Mouse (Mus musculus) hindbrain, embryonic 10.5 days (tissue): Measurements from ENCODE around the gene Sprtn. TPM values are rescaled to one million over a fixed set of nuclear protein-coding genes. Genes with fewer than 3 reads are reported as not detected.

Experiments
- DNase-seq: peaks from one replicate; pipeline ENCODE4 v3.0.0-alpha.2; 2017; ENCODE audit warnings: low spot score
- H3K27ac ChIP-seq: fragments of 300-500 bp; sonication (generic); 2 replicates; pipeline ENCODE4 v1.5.1; 2016; ENCODE audit warnings: mild to moderate bottlenecking, moderate library complexity
- H3K27me3 ChIP-seq: fragments of 300-500 bp; sonication (generic); 2 replicates; pipeline ENCODE4 v1.6.1; 2016; ENCODE audit warnings: mild to moderate bottlenecking; ENCODE audit not compliant: poor library complexity, insufficient read depth, severe bottlenecking
- H3K36me3 ChIP-seq: fragments of 300-500 bp; sonication (generic); 2 replicates; pipeline ENCODE4 v1.6.1; 2016; ENCODE audit warnings: mild to moderate bottlenecking, moderate library complexity
- H3K4me1 ChIP-seq: fragments of 300-500 bp; sonication (generic); replicated peaks from 2 replicates; pipeline ENCODE4 v1.6.1; 2016; ENCODE audit warnings: mild to moderate bottlenecking
- H3K4me3 ChIP-seq: fragments of 300-500 bp; sonication (generic); 2 replicates; pipeline ENCODE4 v1.5.1; 2016; ENCODE audit warnings: mild to moderate bottlenecking, moderate library complexity
- H3K9me3 ChIP-seq: fragments of 300-500 bp; sonication (generic); 2 replicates; pipeline ENCODE4 v1.6.1; 2016; ENCODE audit warnings: mild to moderate bottlenecking, moderate library complexity
- WGBS: fragments of 180-500 bp; shearing (Covaris S2); methylation state at CpG from one replicate; pipeline ENCODE4 v1.1.7; 2016; 5-methylcytosine and 5-hydroxymethylcytosine counted together
- polyA plus RNA-seq: library from polyadenylated mRNA; unstranded; fragments of >200 nt; fragmentation: Nextera tagmentation; extraction: Ambion mirVana; gene quantifications from 2 replicates; pipeline ENCODE4 v1.2.1, GENCODE M21; 2016

Sprtn gene
- polyA plus RNA-seq, 1 experiment from 2014 or later: 11.0 TPM

DNA sequence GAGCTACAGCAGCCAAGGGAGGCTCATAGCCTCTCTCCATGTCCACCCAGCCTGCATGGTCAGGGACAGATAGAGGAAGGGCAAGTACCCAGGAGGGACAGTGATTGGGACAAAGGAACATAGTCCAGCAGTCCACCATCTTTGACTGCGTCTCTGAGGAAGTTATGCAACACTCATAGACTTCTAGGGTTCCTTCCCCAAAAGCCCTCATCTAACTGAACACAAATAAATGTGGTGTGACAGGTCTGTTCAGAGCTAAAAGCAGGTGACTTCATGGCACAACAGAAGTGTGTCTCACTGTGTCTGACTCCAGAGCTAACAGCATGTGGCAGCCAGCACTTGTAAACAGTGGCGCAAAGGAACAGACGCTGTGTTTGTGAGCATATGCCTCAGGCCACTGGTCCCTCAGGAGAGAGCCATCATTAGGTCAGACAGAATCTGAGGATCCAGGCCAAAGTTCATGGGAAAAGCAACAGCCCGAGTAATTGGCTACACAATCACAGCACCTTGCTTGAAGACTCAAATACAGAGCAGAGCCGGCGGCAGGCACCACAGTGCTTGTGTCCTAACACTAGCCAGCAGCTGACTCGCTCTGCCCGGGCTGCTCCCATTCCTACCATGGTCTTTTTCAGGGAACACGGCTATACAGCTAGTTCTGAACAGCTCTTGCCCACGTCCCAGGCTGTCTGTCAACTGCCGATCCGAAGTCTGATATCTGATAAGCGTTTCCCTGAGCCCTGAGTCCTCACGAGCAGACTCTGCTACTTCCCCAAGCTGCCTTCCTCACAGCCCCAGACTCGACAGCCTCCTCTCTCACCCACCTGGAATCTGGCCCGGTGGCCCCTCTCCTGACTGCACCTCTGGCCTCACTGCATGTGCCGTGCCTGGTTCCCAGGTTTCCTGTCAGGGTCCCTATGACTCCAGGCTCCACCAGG lies 14.5 kb downstream of the Sprtn start:
- 78% methylated on average over 17 of the region's 17 CpGs for WGBS
- H3K36me3 ChIP-seq: peaks cover 91% of the 10 kb centered on the region
- DNase-seq: no peak
- 0 out of 2 replicates have a peak, but pooled peaks cover 4% of the 10 kb centered on the region for H3K9me3 ChIP-seq
- H3K27me3 ChIP-seq: no peaks in the 10 kb centered on the region
- peaks cover 8% of the 10 kb centered on the region; the same call in 1 of the 2 replicates for H3K4me1 ChIP-seq
- no peak overlapping the region for H3K4me3 ChIP-seq
- no peak overlapping the region for H3K27ac ChIP-seq

DNA sequence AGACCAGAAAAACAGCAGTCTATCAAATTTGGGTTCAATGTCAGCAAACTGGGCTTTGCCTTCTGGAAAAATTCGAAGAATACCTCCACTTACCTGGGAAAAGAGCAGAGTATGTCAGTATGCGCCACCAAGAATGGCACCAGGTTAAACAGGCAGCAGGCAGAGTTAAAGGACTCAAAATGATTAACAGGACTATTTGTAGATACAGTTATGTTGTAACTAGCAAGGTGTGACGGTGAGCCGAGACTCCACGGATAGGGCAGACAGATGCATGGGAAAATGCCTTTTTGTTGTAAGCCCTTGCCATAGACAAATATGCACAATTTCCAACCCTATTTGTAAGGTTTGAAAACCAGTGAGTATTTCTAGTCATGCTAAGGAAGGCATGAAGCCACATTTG lies 16.4 kb downstream of the Sprtn start:
- 0 out of 2 replicates have a peak, but pooled peaks cover 4% of the 10 kb centered on the region for H3K9me3 ChIP-seq
- 97% methylated on average over 5 of the region's 5 CpGs for WGBS

GRCm38 (mm10) chr8:124917741-124918484 lies 20.2 kb downstream of the Sprtn start:
- Histone ChIP-seq H3K36me3 (peaks cover 34% of the 10 kb centered on the region), H3K27me3 (no peaks in the 10 kb centered on the region), H3K4me1 (peaks cover 13% of the 10 kb centered on the region), H3K4me3 (no peak overlapping the region), H3K9me3 (0 out of 2 replicates have a peak, but pooled peaks cover 4% of the 10 kb centered on the region), H3K27ac (no peak overlapping the region)
- 81% methylated on average over 18 of the region's 18 CpGs for WGBS
- no peak for DNase-seq

More for the DNA sequence above, 16.4 kb downstream of the Sprtn start:
- Histone ChIP-seq H3K27ac (no peak overlapping the region), H3K36me3 (peaks cover 73% of the 10 kb centered on the region), H3K27me3 (no peaks in the 10 kb centered on the region), H3K4me3 (no peak overlapping the region), H3K4me1 (peaks cover 19% of the 10 kb centered on the region)
- no peak for DNase-seq

GRCm38 (mm10) chr8:124921369-124922279 lies 23.9 kb downstream of the Sprtn start:
- no peak overlapping the region for H3K4me3 ChIP-seq
- no peaks in the 10 kb centered on the region for H3K27me3 ChIP-seq
- peaks cover 20% of the 10 kb centered on the region for H3K4me1 ChIP-seq
- no peaks in the 10 kb centered on the region for H3K9me3 ChIP-seq
- H3K36me3 ChIP-seq: peaks cover 27% of the 10 kb centered on the region
- no peak for DNase-seq
- 90% methylated on average over 18 of the region's 18 CpGs for WGBS
- H3K27ac ChIP-seq: no peak overlapping the region

GRCm38 (mm10) chr8:124922490-124923089 lies 24.9 kb downstream of the Sprtn start:
- no peaks in the 10 kb centered on the region for H3K27me3 ChIP-seq
- DNase-seq: no peak
- no peak overlapping the region for H3K27ac ChIP-seq
- H3K4me1 ChIP-seq: peaks cover 20% of the 10 kb centered on the region
- peaks cover 35% of the 10 kb centered on the region for H3K36me3 ChIP-seq
- WGBS: 90% methylated on average over 11 of the region's 11 CpGs
- H3K4me3 ChIP-seq: no peak overlapping the region
- no peaks in the 10 kb centered on the region for H3K9me3 ChIP-seq

DNA sequence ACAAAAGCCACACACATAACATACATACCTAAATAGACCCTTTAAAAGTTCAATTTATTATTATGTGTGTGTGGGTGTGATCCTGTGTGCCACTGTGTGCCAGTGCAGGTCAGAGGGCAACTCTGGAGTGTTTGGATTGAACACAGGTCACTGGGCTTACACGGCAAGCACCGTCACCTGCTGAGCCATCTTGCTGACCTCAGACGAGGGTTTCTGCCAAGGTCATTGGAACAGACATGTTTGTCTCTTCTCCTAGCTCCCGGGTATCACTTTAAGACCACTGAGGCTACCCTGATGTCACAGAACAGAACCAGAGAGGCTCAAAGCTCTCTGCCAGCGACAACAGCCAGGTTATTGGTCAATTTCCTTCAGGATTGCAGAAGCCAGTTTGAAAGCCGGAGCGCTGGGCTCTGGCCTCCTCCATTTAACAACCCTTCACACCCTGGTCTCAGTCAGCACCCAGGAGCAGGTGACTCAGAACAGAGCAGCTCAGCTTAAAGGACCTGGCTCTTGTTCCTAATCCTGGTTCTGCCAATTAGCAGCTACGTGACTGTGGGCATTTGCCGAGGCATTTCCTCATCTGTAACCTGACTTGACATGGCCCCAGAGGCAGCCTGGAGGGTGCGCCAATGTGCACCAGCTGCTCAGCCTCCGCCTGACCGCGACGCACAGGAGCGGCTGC lies 26.4 kb downstream of the Sprtn start:
- H3K27ac ChIP-seq: no peak overlapping the region
- no peak overlapping the region for H3K4me3 ChIP-seq
- peaks cover 45% of the 10 kb centered on the region for H3K36me3 ChIP-seq
- 90% methylated on average over 15 of the region's 15 CpGs for WGBS
- H3K4me1 ChIP-seq: peaks cover 8% of the 10 kb centered on the region
- H3K9me3 ChIP-seq: no peaks in the 10 kb centered on the region
- no peak for DNase-seq
- no peaks in the 10 kb centered on the region for H3K27me3 ChIP-seq

- 84% methylated on average over 14 of the region's 14 CpGs for WGBS
- Histone ChIP-seq H3K9me3 (no peaks in the 10 kb centered on the region), H3K4me1 (peaks cover 7% of the 10 kb centered on the region; the same call in 1 of the 2 replicates), H3K4me3 (no peak overlapping the region), H3K27me3 (no peaks in the 10 kb centered on the region), H3K27ac (no peak overlapping the region), H3K36me3 (peaks cover 50% of the 10 kb centered on the region)
- DNase-seq: no peak
These were observed 28.0 kb downstream of the Sprtn start for GRCm38 (mm10) chr8:124925544-124926266.

DNA sequence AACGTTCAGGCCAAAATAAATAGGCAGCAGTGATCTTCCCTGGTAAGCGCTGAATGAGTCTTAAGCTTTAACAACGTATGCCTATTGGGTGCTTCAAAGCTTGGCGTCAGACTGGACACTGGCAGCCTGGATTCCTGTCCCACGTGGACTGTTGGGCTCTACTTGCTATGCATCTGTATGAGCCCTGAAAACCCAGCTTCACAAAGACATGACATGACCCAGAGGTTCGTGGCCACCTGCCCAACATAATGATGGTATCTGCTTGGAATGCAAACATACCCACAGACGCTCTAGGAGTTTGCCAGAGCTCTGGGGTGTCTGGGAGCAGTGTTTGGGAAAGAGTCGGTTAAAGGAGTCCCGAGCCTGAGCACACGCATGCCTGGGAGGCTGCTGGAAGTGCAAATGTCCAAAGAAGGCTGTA lies 28.7 kb downstream of the Sprtn start:
- H3K9me3 ChIP-seq: no peaks in the 10 kb centered on the region
- WGBS: 85% methylated on average over 10 of the region's 10 CpGs
- no peak overlapping the region for H3K27ac ChIP-seq
- no peaks in the 10 kb centered on the region for H3K27me3 ChIP-seq
- H3K4me1 ChIP-seq: peaks cover 7% of the 10 kb centered on the region; the same call in 1 of the 2 replicates
- peaks cover 54% of the 10 kb centered on the region for H3K36me3 ChIP-seq
- no peak overlapping the region for H3K4me3 ChIP-seq
- DNase-seq: no peak

- Histone ChIP-seq H3K9me3 (no peaks in the 10 kb centered on the region), H3K36me3 (peaks cover 53% of the 10 kb centered on the region), H3K27ac (no peak overlapping the region), H3K27me3 (no peaks in the 10 kb centered on the region), H3K4me3 (no peak overlapping the region), H3K4me1 (peaks cover 7% of the 10 kb centered on the region; the same call in 1 of the 2 replicates)
- 92% methylated on average over 11 of the region's 11 CpGs for WGBS
- no peak for DNase-seq
These were observed 31.3 kb downstream of the Sprtn start for GRCm38 (mm10) chr8:124929006-124929405.

- H3K27ac ChIP-seq: no peak overlapping the region
- no peak overlapping the region for H3K4me3 ChIP-seq
- H3K4me1 ChIP-seq: 0 out of 2 replicates have a peak, but pooled peaks cover 7% of the 10 kb centered on the region
- no peaks in the 10 kb centered on the region for H3K27me3 ChIP-seq
- WGBS: 96% methylated on average over 13 of the region's 13 CpGs
- H3K36me3 ChIP-seq: peaks cover 48% of the 10 kb centered on the region
- H3K9me3 ChIP-seq: no peaks in the 10 kb centered on the region
- DNase-seq: no peak
These were observed 32.4 kb downstream of the Sprtn start for GRCm38 (mm10) chr8:124930086-124930485.

GRCm38 (mm10) chr8:124930649-124931048 lies 33.0 kb downstream of the Sprtn start:
- Histone ChIP-seq H3K27ac (no peak overlapping the region), H3K36me3 (peaks cover 42% of the 10 kb centered on the region), H3K27me3 (no peaks in the 10 kb centered on the region), H3K9me3 (no peaks in the 10 kb centered on the region), H3K4me1 (0 out of 2 replicates have a peak, but pooled peaks cover 4% of the 10 kb centered on the region), H3K4me3 (no peak overlapping the region)
- WGBS: 89% methylated on average over 4 of the region's 4 CpGs
- no peak for DNase-seq
